Mouse (Mus musculus): ENCODE data around the gene Cftr.

- no peak for TF ChIP-seq MAX (IDR thresholded peaks at IDR 0.05; ENCODE audit: low read depth)
- TF ChIP-seq REST (IDR thresholded peaks at IDR 0.05; ENCODE audit: insufficient read depth, insufficient read length) = no peak
These were observed 7.0 kb downstream of the Cftr start for GRCm38 (mm10) chr6:18177509-18177908.

Measured in myocyte (in vitro differentiated cells).